Mouse (Mus musculus): ENCODE measurements around the gene Nvl.

Gene Nvl

GRCm38 (mm10) chr1:181073075-181073474, 70.9 kb downstream of the Nvl start:
- intact Hi-C loops (cut with DNase I): no loop called here

- intact Hi-C loops (cut with DNase I): no loop called here
Measured at GRCm38 (mm10) chr1:181069671-181070070, 74.3 kb downstream of the Nvl start.

- intact Hi-C loops (cut with DNase I): no loop called here
Measured at GRCm38 (mm10) chr1:181068344-181068743, 75.7 kb downstream of the Nvl start.

GRCm38 (mm10) chr1:181064648-181065047, 79.4 kb downstream of the Nvl start:
- intact Hi-C loops (cut with DNase I): no loop called here

- intact Hi-C loops (cut with DNase I): no loop called here
Measured at GRCm38 (mm10) chr1:181063991-181064390, 80.0 kb downstream of the Nvl start.

GRCm38 (mm10) chr1:181061784-181062485, 82.1 kb downstream of the Nvl start:
- intact Hi-C loops (cut with DNase I): no loop called here

GRCm38 (mm10) chr1:181052898-181053297, 91.1 kb downstream of the Nvl start:
- intact Hi-C loops (cut with DNase I): no loop called here

- intact Hi-C loops (cut with DNase I): no loop called here
Measured at GRCm38 (mm10) chr1:181050937-181051336, 93.1 kb downstream of the Nvl start, which contains the start of gene 9130409I23Rik. 9130409I23Rik (plus strand) TSS chr1:181051237.

GRCm38 (mm10) chr1:181049328-181049842, 94.6 kb downstream of the Nvl start:
- intact Hi-C loops (cut with DNase I): no loop called here

GRCm38 (mm10) chr1:181047520-181047919, 96.5 kb downstream of the Nvl start:
- intact Hi-C loops (cut with DNase I): no loop called here

- intact Hi-C loops (cut with DNase I): loop anchor here (1.0 kb wide), 1 partner anchor 47 kb away; no protein-coding TSS in a partner anchor
Measured at GRCm38 (mm10) chr1:181039652-181040051, 104.4 kb downstream of the Nvl start.

GRCm38 (mm10) chr1:181037623-181038022, 106.4 kb downstream of the Nvl start:
- intact Hi-C loops (cut with DNase I): no loop called here
